Mouse (Mus musculus) gastrocnemius, postnatal 36 days (tissue): ENCODE data around the gene Pdcl2. TPM values are rescaled to one million over a fixed set of nuclear protein-coding genes. Genes with fewer than 3 reads are reported as not detected.

Experiments used
- DNase-seq, 2 experiments: peaks; one replicate each; pipeline ENCODE4 v3.0.0; 2022
- intact Hi-C: fragments of 180-260 bp; cut with DNase I; formaldehyde crosslinking; loops from one replicate; pipeline ENCODE4 v1.15.1; 2025
- long read RNA-seq, 2 experiments: library from polyadenylated mRNA; stranded (forward); transcript quantifications; one replicate each; pipeline ENCODE4 v2.0.0; 2021
- total RNA-seq, 2 experiments: library from RNA; stranded (reverse); gene quantifications; 2 replicates each; pipeline ENCODE4 v1.2.3; 2021

Gene Pdcl2
- total RNA-seq, result not detected
- long read RNA-seq, experiment 1, result 0 reads
- long read RNA-seq, experiment 2, result 0 reads

DNA sequence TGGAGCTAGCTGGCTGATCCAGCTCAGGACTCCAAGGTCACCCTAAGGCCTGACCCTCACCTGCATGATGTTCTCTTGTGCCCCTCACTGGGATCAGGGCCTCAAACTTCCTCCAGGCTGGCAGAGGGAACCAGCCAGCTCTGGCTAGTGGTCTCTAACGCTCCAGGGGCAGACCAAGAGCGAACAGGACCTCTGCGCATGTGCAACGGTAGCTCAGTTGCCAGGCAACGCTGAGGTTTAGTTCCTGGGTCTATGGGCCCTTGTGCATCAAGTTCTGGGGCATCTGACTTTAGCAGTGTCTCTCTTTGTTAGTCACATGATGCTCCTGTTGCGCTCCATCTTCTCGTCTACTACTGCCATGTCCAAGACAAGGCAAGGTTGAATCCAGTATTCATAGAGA is at the start of gene Pdcl2:
Gene Pdcl2, minus strand, starts transcription at position 204 of the 400 bp plus-strand sequence.
- intact Hi-C loops, result no loop called here
- no peak for DNase-seq

DNA sequence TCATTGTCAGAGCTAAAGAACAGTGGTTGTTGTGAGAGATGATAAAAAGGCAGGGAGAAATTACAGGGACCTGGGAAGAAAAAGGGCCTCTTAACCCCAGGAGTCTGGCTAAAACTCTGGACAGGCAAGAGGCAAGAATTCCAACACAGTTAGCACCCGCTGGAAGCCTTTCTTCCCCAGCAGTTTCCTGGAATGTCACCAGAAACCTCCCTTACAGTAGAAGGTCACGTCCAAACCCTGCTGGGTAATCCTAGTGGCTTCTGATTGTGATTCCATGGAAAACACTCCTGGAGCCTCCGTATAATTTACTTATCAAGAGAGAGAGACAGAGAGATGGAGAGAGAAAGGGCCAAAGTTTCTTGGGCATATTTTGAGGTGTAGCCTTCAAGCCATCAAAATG is 48.3 kb upstream of the Pdcl2 start:
- no peak for DNase-seq
- intact Hi-C loops, result no loop called here

DNA sequence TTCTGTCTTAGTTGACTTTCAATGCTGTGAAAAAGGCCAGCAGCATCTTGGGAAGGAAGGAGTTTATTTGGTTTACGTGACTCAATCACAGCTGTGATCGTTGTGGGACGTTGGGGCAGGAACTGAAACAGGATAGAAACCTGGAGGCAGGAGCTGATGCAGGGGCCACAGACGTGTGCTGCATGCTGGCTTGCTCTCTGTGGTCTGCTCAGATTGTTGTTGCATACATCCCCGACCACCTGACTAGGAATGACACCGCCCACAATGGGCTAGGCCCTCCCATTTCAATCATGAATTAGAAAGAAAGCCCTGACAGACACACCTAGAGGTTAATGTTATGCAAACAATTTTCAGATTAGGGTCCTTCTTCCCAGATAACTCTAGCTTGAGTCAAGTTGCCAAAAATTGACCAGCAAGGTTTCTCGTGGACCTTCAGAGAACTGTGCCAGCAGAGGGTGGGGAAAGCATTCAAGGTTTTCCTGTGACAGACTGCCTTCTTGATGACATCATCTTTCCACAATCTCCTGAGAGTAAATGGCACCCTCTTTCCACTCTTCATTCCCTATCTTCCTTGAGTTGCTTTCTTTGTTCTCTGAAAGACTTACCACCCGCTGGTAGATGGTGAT is 38.4 kb upstream of the Pdcl2 start:
- no peak for DNase-seq
- intact Hi-C loops, result no loop called here

DNA sequence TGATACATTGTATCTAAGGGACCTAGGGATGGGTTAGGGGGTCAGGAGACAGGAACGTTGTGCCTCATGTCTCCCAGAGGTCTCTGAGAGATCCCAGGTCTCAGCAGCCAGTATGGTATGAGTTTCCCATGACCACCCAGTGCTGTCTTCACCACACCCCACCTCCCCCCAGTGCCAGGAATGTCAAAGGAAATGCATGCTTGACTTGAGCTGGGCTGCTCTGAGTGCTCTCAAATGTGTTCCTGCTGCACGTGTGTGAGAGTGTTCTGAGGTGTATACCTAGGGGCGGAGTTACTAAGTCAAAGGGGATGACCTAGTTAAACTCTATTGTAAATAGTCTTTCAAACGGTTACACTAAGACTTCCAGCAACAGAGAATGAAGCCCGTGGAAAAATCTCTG is 34.5 kb upstream of the Pdcl2 start:
- no peak for DNase-seq

DNA sequence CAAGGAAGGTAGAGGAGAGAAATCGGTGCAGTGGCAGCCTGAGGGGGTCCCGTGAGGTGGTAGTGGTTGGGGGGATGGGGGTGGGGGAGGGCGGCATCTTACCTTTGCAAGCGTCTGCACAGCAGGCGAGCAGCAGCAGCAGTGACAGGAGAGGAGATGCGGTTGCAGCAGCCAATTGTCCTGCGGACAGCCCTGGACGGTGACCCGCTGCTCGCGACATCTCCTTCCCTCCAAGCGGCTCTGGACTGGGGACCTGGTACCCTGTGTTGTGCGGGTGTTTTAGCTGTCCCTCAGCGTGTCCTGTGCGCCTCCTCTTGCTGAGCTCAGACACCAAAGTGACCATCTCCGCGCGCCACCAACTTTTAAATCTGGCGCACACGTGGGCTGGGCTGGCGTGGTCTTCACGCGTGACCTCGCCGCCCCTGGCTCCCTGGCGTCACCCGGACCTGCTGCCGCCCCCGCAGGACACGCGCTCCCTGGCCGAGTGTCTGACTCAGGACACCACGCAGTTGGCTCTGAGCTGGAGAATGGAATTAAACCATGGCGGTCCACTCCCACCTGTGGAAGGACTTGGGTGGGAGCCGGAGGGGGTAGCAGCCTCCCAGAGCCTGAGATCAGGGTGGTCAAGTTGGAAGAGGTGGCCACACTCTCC is 32.6 kb upstream of the Pdcl2 start, which contains the start of gene Nmu:
Gene Nmu, minus strand, starts transcription at position 336 of the 652 bp plus-strand sequence.
- intact Hi-C loops, result no loop called here
- no peak for DNase-seq

More for the DNA sequence above, 34.5 kb upstream of the Pdcl2 start:
- intact Hi-C loops, result no loop called here

DNA sequence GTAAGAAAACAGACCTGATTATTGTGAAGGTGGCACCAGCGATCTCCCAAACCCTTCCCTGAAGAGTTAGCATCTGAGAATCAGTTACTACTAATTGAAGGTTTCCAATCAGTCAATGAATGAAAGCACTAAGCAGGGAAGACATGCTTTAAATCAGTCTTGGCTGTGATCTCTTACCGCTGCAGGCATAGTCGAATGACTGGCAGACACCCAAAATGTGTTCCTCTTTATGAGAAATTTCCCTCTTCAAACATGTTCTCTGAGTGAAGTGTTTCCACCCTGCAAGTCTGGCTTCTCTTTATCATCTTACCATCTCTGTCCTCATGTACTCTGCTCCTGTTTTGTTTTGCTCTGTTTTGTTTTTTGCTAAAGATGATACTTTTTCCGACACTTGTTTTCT is 29.8 kb upstream of the Pdcl2 start:
- intact Hi-C loops, result no loop called here
- DNase-seq, result no peak

DNA sequence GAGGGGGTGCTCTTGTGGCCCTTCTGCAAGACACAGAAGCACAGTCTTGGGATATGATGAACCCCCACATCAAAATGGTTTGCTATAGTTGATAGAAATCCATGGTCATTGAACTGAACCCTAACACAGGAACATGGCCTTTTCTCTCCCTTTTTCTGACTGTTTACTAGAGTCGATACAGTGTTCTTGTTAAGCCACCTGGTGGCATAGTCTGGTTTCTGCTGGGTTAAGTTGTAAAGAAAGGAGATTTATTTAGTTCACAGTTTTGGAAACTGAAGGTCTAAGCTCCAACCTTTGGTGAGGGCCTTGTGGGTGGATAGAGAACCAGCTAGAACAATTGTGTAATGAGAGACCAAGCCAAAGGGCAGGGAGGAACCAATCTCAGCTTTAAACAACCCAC is 29.1 kb upstream of the Pdcl2 start:
- no peak for DNase-seq
- intact Hi-C loops, result no loop called here

DNA sequence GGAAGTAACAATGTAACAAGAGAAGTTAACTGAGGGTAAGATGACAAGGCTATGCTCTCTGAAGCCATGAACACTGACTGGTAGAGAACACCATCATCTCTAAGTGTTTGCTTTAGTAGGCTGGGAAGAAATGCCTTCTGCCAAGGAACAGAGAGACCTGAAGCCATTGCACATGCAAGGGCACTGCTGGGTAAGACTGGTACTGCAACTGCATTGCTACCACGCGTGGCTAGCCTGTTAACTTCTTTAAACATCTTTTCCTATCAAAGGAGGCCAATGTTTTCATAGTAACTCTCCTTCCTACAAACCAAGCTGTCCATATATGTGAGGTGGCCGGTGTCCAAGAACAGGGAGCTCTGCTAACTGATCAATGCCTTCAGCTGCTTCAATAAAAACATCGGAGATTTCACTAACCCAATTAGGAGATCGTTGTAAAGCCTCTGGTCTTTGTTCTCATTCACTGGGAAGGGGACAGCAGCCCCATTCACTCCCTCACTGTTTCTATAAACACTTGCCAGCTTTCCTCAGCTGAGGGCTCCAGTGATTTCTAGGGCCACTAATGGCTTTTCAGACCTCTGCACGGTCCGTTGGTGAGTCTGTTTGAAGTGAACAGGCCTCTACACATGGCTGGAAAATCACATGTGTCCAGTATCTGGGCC is 21.1 kb upstream of the Pdcl2 start:
- intact Hi-C loops, result no loop called here
- DNase-seq, result no peak

DNA sequence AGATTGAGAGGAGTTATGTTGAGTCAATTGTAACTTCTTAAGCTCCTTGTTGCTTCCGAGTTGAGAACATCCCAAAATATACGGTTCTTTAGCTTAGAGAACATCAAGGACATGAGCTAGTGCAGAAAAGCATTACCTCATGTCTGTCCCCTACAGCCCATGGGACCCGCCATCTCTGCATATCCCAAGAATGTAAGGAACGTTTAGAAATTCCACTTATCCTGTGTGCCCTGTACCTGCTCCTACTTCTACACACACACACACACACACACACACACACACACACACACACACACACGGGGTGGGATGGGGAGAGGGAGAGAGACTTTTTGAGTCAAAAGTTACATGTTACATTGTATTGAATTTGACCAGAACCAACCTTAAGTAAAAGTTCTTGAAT is 20.6 kb upstream of the Pdcl2 start:
- intact Hi-C loops, result no loop called here
- no peak for DNase-seq

DNA sequence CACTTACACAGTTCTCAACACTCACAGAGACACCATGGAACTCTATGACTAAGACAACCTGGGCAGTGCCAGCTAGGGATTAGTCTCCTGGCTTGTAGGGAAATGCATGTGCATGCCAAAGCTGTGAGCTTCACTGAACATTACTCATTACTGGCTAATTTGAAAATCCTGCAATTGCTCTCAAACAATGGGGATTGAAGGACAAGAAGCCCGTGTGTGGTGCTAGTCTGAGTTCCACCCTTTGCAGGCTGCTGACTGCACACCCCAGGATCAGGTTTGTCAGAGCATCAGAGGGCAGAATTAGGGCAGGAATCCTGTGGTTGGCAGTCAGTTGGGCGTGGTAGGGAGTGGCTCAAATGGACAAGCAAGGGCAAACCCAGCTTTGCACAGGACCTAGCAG is 15.2 kb upstream of the Pdcl2 start:
- DNase-seq, result no peak
- intact Hi-C loops, result no loop called here

DNA sequence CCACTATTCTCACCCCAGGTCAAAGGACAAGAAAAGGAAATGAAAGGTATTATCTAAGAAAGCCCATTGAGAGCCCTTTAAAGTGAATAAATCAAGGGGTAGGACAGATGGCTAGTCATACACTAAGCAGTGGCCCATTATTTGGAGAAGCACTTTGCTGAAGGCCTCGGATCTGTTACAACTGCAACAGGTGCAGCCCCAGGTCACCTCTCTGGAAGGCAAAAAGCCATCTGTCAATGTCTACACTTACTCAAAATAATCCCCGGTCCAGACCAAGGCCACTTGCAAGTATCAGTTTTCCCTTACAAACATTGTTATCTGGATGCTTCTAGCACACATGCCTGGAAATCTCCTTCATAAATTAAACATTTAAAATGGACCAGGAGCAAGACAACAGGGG is 10.0 kb upstream of the Pdcl2 start:
- intact Hi-C loops, result no loop called here

DNA sequence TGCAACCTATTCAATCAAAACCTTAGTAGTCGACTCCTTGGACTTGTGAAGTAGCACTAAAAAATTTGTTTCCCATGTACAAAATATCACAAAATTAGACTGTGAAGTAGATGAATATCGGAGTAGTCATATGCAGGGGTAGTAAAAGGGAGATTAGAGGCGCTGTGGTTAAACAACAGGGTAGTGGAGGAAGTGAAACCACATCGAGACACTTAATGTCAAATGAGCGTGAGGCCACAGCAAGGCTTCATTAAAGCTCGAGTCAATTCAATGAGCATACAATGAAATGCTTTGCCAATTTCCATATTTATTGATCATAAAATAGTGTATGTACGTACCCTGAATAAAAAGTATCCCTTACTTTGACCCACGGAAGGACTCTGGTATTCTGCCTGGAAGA is 6.1 kb upstream of the Pdcl2 start:
- intact Hi-C loops, result no loop called here
- DNase-seq, result no peak

More for the DNA sequence above, 10.0 kb upstream of the Pdcl2 start:
- no peak for DNase-seq

DNA sequence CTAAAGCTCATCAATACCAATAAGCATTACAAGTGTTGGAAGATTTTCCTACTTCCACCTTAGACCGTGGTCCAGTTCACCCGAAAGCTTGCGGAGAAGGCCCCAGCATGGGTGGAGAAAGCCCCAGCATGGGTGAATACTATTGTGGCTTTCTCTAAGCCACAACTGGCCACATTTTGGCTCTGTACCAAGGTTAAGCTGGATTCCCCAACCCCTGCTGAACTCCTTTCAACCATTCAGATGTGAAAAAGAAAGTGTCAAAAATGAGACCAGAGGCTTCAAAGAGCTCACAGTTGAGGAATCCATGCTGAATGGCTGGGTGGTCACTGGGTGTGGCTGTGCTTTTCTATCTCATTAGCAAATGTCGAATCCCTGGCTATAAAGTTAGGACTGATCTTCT is 2.9 kb upstream of the Pdcl2 start:
- intact Hi-C loops, result no loop called here

DNA sequence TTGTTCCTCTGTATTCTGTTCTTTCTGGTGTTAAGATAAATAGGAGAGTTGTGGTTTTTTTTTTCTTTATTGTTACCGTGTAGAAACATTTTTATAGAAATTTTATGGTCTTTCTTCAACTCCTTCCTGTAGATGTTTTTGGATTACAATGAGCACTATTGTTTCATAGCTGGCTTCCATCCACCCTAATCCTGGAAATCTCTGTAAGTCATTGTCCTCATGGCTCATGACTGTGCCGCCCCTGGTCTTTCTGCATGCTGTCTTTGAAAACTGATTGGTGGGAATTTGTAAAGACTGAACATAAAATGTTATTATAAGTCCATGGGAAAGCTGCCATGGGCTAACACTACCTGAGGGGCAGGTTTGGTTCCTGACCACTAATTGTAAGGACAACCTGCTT is 3.7 kb downstream of the Pdcl2 start:
- no peak for DNase-seq

More for the DNA sequence above, 2.9 kb upstream of the Pdcl2 start:
- no peak for DNase-seq

DNA sequence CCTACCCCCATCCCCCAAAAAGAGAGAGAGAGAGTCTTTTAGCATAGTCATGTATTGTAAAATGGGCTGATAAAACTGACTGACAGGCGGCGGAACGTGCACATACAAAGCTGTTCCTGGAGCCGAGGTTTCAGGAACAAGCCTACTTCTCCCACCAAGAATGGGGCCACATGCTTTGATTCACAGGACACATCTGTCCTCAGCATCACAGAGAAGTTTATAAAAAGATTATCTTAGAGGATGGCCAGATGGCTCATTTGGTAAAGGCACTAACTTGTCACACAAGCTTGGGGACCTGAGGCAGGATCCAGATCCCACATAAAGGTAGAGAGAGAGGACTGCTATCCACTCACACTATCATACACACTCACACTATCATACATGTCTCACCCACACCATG is 5.8 kb downstream of the Pdcl2 start:
- intact Hi-C loops, result no loop called here

More for the DNA sequence above, 3.7 kb downstream of the Pdcl2 start:
- intact Hi-C loops, result no loop called here

DNA sequence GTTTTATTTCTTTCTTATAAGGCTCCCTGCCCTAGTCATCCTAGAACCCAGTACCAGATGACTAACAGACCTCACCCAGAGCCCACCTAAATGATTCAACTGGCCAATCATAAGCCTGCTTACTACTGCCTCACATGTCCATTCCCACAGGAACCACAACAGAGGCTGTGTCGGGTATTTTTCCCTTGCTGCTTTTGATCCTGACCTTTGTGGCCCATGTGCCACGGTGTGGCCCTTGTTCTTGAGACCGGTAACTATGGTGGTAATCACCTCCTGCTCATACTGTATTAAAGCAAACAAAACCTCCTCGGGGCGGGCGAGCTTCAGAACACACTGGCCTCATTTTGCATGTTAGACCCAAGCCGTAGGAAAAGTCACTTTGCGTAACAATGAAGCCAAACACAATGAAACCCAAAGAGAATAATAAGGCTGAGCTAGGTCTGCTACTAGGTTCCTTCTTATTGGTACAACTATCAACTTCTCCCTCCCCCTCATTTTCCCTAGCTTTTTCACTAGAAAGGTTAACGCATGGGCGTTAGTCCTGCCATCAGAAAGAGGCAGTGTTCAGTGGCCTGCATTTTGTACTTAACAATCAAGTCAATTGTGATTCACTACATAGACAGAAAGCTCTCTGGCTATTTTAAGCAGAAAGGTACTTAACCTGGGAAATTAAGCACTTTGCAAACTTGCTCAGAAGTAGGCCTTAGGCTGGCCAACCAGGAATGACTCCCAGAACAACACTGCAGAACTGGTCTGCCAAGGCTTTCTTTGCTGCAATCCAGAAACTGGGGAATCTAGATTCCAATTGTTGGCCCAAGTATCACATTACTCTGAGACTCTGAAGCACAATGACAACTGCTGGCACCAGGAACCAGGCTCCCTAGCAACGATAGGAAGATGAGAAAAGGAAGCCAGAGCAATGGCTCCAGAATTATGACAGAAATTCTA is 9.4 kb downstream of the Pdcl2 start:
- DNase-seq, result no peak
- intact Hi-C loops, result no loop called here

More for the DNA sequence above, 5.8 kb downstream of the Pdcl2 start:
- no peak for DNase-seq

DNA sequence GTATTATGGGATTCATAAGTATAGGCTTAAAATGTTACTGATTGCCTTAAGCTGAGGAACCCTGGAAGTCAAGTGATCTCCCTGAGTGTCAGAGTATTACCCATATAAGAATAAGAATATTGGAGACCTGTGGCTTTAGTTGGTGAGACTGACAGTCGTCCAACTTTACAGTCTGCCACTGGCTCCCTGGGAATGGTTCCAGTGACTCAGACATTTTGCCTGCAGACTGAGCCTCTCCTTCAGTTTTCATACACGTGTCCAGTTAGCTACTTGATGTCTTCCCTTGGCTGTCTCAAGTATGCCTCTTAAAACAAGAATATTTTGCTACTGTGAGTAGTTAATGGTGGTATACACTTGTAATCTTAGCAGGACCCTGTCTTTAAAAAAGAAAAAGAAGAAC is 22.8 kb downstream of the Pdcl2 start:
- no peak for DNase-seq
- intact Hi-C loops, result loop anchor here (10.0 kb wide), 2 partner anchors 107 to 227 kb away; no protein-coding TSS in a partner anchor

DNA sequence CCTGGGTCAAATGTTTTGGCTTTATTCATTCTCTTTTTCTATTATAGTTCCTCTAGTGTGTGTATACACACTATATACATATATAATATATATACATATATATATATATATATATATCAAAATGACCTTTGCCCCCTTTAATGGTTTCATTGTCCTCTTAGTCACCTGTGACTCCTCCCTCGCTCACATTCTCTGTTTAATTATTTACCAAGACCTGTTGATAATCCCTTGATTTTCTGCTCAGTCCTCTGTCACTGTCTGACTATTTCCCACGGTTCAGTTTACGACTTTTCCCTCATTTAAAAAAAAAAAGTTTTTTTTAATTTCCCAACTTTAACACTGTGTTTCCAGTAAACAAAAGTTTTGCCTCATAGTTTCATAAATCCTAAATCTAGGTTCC is 24.7 kb downstream of the Pdcl2 start:
- intact Hi-C loops, result loop anchor here (10.0 kb wide), 2 partner anchors 109 to 229 kb away; no protein-coding TSS in a partner anchor
- no peak for DNase-seq

DNA sequence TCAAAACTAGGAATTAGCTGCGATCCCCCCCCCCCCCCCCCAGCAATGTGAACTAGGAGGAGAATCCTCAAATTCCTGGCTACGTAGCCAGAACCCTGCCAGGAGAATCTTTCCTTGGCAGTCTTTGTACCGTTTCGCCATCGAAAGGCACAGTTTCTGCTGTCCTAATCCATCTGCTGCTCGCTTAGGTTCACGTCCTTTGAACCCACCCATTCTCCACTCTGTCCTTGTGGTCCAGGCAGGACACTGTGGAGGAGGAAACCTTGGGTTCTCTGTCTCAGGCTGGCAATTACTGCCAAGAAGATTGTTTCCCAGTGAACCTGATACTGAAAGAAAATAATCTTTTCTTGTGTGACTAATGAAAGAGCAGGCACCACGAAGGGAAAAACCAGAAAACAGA is 25.3 kb downstream of the Pdcl2 start:
- no peak for DNase-seq

More for the DNA sequence above, 25.3 kb downstream of the Pdcl2 start:
- intact Hi-C loops, result loop anchor here (10.0 kb wide), 2 partner anchors 109 to 229 kb away; no protein-coding TSS in a partner anchor
